Mouse (Mus musculus) gastrocnemius, adult 8-10 months (tissue): ENCODE measurements around the gene 2210408I21Rik. TPM values are rescaled to one million over a fixed set of nuclear protein-coding genes. Genes with fewer than 3 reads are reported as not detected.

Experiments
- DNase-seq, 2 experiments: peaks; one replicate each; pipeline ENCODE4 v3.0.0; 2022; ENCODE audit warnings: low spot score in 2 of 2
- total RNA-seq, 4 experiments: library from RNA; stranded (reverse); gene quantifications; 2 replicates each; pipeline ENCODE4 v1.2.4; 2022

The 2210408I21Rik gene
- total RNA-seq, 4 experiments from 2014 or later = 5.1 to 7.0 (median 6.3) TPM

DNA sequence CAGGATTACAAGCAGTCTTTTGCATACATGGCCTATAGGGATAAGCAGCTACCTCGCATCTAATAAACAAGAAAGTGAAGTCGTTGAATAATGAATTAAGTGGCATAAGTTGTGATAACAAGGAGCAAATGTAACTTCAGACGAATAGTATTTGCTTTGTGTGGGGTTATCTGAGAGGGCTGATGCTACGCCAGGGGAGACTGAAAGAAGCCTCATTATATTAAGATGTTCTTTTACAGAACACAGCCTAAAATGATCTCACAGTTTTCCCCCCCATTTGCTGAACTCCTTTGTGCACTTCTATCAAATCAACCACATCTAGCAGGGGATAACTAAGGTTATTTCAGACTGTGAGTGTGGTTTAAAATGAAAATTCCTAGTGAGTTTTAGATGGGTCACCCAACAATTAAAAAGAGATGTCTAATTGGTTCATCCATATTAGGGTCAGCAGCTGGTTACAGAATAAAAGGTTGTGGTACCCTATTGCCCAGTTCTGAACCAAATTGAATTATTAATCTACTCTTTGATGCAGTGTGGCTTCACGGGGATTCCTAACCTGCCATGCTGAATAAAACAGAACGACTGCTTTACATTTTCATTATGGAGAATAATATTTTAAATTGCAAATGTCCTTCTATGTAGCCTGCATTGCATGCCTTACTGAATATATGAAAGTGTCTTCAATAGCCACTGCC lies 343.2 kb downstream of the 2210408I21Rik start:
- no peak for DNase-seq

DNA sequence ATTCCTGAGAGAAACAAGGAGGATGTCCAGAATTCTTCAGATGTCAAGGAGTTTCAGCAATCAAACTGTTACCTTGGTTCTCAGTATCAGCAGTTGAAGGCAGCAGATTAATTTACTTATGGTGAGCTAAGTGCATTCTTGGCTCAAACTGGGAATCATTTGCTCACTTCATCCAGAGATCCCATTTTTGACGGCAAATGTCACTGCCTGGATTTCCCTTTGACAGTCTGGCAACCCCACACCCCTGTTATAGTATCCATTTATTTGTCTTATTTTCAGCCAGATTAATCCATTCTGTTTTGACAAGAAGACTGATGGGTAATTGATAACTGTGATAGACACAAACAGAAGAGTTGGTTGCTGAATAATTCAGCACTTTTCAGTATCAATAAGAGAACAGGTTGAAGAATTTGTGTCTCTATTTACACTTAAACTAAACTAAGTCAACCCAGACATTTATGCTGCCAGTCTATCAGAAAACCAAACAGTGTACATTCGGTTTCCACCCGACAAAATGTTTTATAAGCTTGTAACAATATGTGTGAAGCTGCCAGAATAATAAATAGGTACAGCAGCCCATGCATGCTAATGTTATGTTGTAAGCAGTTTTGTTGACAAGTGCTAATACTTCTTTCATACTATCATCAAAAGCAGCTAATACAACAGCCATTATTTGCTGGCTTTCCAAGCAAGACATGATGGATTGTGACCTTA lies 354.8 kb downstream of the 2210408I21Rik start:
- no peak for DNase-seq

DNA sequence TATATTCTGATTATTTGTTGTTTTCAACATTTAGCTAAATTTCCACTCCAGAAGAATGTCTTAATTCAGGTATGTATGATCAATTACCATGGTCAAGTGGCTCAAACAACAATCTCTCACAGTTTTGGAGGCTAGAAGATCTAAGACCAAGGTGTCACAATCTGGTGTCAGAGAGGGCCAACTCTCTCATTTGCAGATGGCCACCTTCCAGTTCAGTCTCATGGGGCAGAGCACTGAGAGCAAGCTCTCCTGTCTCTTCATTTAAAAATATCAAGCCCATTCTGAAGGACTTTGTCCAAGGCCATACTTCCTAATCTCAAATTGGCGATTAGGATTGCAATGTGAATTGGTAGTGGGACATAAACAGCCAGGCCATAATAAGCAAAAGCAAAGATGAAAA lies 378.7 kb downstream of the 2210408I21Rik start:
- no peak for DNase-seq

DNA sequence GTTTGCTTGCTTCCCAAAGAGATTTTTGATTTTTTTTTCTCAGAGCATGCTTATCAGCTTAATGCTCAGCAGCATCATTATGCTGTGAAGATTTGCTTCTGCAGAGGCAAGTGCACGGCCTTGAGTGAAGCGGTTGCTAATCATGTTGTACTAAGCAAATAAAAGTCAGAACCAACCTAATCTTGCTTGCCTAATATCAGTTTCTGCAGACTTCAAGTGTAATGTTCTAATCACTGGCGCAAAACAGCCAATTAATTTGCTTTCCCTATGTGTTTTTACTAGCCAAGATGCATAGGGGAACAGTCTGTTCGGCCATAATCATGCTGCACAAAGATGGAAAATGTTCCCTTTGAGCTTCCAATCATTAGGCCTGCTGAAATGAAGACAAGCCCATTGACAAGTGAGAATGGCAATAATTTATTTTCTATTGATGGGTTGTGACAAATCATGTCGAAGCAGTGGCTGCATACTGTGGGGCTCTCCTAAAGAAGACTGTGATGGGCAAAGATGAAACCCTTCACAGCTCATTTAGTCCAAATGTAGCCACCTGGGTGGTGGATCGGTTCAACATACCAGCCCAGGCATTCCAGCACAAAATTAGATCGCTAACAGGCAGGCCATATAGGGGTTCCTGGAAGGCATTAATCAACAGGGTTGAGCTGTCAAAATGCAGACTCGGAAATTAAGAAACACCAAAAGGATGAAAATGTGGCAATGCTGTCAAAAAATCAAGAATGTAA lies 393.8 kb downstream of the 2210408I21Rik start:
- DNase-seq = no peak

DNA sequence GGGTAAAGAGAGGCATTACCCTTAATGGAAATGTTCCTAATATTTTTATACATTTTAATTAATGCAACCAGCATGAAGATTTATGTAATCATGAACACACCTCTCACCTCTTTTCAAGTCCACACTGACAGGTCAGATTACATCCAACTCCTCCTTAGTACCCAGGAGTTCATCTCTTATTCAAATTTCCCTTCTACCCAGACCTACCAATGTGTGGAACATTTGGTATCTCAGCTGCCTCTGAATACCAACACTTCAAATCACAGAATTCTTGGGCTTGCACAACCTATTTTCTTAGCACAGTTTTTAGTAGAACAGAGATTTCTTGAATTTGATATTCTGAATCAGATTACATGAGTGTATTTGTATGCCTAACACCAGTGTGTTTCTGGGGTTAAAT lies 394.4 kb downstream of the 2210408I21Rik start:
- no peak for DNase-seq

DNA sequence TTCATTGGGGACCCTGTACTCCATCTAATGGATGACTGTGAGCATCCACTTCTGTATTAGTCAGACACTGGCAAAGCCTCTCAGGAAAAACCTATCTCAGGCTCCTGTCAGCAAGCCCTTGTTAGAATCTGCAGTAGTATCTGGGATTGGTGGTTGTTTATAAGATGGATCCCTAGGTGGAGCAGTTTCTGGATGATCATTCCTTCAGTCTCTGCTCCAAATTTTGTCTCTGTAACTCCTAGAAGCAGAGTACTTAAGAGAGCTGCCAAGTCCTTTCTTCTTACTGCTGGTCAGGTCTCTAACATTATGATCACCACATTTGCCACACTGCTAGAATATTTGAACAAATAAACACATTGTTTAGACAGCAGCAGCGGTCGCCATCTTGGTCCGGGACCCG lies 402.1 kb downstream of the 2210408I21Rik start:
- no peak for DNase-seq

DNA sequence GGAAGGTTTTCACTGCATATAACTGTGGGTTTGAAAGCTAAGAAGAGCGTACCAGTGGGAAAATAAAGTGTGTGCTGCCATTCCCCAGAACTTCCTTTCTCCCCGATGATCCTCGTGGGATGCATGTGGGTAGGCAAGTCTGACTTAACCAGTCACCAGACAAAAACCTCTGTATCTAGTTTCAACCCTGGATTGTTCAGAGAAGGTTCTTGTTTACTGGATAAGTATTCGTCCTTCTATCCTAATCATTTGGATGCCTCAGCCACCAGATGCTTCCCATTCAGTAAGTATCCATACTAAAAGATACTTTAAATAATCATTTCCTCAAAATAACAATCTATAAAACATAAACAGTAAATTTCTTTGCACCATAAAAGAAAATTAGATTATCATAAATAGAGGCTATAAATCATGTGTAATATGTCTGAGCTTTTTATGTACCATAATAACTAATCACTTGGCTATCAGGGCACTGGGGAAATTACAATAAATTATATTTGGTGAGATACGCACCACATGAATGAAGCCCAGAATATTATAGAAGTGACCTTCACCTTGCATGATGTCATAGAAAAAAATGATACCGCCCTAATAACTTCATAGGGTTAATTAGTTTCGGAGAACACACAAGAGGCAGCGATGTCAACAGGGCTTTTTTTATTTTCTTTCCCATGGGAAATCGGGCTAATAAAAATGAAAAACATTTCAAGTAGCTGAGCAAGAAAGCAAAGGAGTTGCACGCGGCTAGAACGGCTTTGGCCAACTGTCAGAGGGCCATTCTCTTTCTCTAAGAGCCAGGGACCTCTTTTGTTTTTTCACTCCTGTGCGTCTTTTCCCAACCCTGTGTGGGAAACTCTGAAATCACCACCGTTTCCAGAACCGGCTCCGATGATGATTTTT lies 412.4 kb downstream of the 2210408I21Rik start:
- DNase-seq = no peak

DNA sequence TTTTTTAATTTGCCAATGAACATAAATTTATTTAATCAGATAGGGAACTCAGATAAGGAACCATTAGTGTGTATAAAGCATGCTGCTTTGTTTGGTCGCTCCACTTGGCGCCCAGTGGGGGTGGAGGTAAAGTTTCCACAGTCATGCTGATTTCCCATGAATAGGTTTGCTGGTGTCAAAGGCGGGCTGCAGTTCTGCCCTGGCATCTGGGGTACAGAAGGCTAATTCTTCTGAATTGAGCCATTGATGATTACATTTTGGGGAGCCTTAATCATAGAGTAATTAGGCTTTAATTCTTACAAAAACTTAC lies 413.0 kb downstream of the 2210408I21Rik start:
- no peak for DNase-seq

DNA sequence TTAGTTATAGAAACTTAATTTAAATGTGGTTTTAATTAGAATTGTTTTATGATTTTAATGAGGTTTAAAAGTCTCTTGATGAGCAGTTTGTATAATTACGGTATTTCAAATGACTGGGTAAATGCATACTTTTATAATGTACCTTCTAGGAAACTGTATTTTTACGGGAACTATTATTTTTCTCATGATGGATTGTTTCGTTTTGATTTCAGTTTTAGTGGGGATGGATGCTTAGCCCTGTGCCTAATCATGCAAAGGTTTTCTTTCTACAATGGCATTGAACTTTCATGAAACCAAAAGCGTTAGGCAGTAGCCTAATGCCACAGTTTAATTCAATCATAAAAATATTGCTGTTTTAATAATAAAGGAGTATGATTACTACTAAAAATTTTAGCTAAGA lies 413.4 kb downstream of the 2210408I21Rik start:
- DNase-seq = no peak

DNA sequence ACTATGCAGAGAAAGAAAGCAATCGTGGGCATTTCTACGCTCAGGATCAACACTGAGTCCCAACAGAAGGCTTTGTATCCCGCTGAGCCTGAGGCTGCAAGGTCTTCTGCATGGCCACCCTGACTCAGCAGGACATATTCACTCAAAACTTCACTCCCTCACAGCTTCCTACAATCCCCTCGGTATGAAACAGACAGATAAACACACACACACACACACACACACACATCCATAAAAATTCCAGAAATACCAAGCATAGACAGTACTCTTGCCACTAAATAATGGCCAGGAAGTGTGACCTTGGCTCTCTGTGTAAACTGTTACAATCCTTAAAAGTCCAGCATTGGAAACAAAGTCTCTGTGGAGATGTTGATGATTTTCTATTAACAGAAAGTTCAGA lies 458.7 kb downstream of the 2210408I21Rik start:
- no peak for DNase-seq

DNA sequence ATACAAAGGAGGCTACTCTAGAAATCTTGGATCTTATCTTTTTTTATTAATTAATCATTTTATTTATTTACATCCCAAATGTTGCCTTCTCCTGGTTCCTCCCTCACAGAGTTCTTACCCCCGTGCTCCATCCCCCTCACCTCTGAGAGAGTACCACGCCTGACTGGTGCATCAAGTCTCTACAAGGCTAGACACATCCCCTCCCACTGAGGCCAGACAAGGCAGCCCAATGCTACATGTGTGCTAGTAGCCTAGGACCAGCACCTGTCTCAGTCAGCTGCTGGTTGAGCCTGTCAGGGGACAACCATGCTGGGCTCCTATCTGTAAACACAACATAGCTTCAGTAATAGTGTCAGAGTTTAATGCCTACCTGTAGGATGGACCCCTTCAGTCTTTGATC lies 480.0 kb downstream of the 2210408I21Rik start:
- no peak for DNase-seq

Other genes starting within 250 kb of the 2210408I21Rik start
- gene Slf1, start 67 bp upstream of the 2210408I21Rik start, total RNA-seq = 10 to 100 TPM in 2 of 4 experiments, 1 to 10 TPM in 2; 8.3 to 14.8 (median 9.4) TPM